ENCODE assay signal across 8 mouse cellular contexts in the genomic region with DNA sequence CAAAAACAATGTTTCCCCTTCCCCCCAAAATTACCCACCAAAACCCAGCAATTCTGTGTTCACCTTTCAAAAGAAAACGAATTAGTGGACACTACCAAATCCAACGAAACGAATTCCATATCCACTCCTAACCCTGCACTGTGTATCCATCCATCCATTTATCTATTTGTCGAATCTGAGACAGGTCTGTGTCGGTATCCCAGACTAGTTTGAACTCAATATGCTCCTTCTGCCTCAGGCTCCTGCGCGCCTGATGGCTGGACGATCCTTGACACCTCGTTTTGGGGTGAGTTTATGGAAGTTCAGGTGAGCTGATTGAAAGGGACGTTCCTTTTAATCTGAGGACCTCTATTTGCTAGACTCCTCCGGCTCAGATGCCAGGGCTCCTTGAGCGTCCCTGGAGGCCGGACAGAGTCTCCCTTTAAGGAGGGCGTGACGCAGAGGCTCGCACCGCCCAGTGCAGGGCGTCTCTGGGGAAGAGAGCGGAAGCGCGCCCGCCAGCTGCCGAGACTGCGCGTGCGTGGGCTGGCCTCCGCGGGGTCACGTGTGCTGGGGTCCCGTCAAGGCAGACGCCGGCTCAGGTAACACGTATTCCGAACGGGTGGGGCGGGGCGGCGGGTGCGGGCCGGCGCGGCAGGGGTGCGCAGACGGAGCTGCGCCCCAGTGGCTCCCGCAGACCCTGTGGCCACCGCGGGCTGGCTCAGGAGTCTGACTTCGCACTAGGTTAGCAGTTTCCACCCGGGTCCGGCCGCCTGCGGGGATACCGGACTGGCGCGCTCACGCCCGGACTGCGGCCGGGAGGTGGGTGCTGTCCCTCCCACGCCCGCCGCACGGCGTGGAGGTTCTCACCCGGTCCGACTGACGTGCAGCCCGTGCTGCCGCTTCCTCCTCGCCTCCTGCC. TPM values are rescaled to one million over a fixed set of nuclear protein-coding genes. Genes with fewer than 3 reads are reported as not detected.
DNase-seq lines count a peak whose midpoint lies in the region; ATAC-seq and TF ChIP-seq lines count a peak whose summit lies in the region.

A gene (plus strand): TSS at position 474 of the 901 bp plus-strand sequence.

- no peaks in the 10 kb centered on the region for H3K27me3 ChIP-seq in hindbrain, embryonic 10.5 days (ENCODE audit: insufficient read depth, poor library complexity, severe bottlenecking)
- H3K27me3 ChIP-seq in lung, postnatal 0 days (replicated peaks; ENCODE audit: insufficient read depth, low read length), result no peaks in the 10 kb centered on the region

- peak; percentile 90 for ATAC-seq in frontal cortex, adult (ENCODE audit: low TSS enrichment)
- ATAC-seq in lung, postnatal 0 days, result peak; percentile 99

- WGBS in hindbrain, embryonic 10.5 days, result 1% methylated on average over 71 of the region's 71 CpGs
- WGBS in lung, postnatal 0 days, result under 1% methylated on average over 64 of the region's 71 CpGs

- H3K27ac ChIP-seq in hindbrain, embryonic 10.5 days, result peak within 1 kb of the TSS; percentile 89
- H3K27ac ChIP-seq in lung, postnatal 0 days (ENCODE audit: low read length), result peak within 1 kb of the TSS; percentile 81

- DNase-seq in MEL-GATA-1-ER (ENCODE audit: extremely low read depth, low read depth), result peak; percentile 77
- DNase-seq in cerebellum, adult 8-10 months, result peak; percentile 84
- peak; percentile 91 for DNase-seq in hindbrain, embryonic 10.5 days (ENCODE audit: low spot score)
- peak; percentile 91 for DNase-seq in layer of hippocampus, adult 9-11 months
- DNase-seq in lung, postnatal 0 days (ENCODE audit: low spot score), result peak; percentile 97
- peak; percentile 87 for DNase-seq in ovary, postnatal 14 days (ENCODE audit: low spot score)
- peak; percentile 95 for DNase-seq in thymus, postnatal 14 days

- H3K9ac ChIP-seq in lung, postnatal 0 days (replicated peaks; ENCODE audit: low read depth), result peak within 1 kb of the TSS; percentile 75

- no peaks in the 10 kb centered on the region for H3K36me3 ChIP-seq in hindbrain, embryonic 10.5 days
- no peaks in the 10 kb centered on the region for H3K36me3 ChIP-seq in lung, postnatal 0 days (ENCODE audit: insufficient read depth, low read length)

- peaks cover 16% of the 10 kb centered on the region for H3K4me1 ChIP-seq in hindbrain, embryonic 10.5 days (replicated peaks)
- H3K4me1 ChIP-seq in lung, postnatal 0 days (ENCODE audit: insufficient read depth, low read depth, low read length), result no peaks in the 10 kb centered on the region

- peak; percentile 59 for TF ChIP-seq CTCF in lung, postnatal 0 days (IDR thresholded peaks at IDR 0.05)

- H3K4me3 ChIP-seq in hindbrain, embryonic 10.5 days, result peak within 1 kb of the TSS; percentile 89
- peak within 1 kb of the TSS; percentile 80 for H3K4me3 ChIP-seq in lung, postnatal 0 days (ENCODE audit: low read depth, low read length)

- H3K9me3 ChIP-seq in hindbrain, embryonic 10.5 days, result no peaks in the 10 kb centered on the region
- H3K9me3 ChIP-seq in lung, postnatal 0 days (ENCODE audit: low read length), result no peaks in the 10 kb centered on the region

- TF ChIP-seq EP300 in lung, postnatal 0 days (IDR thresholded peaks at IDR 0.05), result no peak

- peak within 1 kb of the TSS; percentile 98 for H3K4me2 ChIP-seq in lung, postnatal 0 days (replicated peaks; ENCODE audit: low read depth, low read length)

RNA-seq across cellular contexts. Expression of the gene that starts here (rescaled TPM):
- 23.7 and 23.8 TPM in 2 replicates for polyA plus RNA-seq in hindbrain, embryonic 10.5 days (2016; fragmentation: Nextera tagmentation; extraction: Ambion mirVana)
- polyA plus RNA-seq in lung, postnatal 0 days (2015; fragmentation: Nextera tagmentation; extraction: Ambion mirVana), result 9.3 and 9.6 TPM in 2 replicates

Comparison
In these comparisons a context has a peak if more than half of its experiments do, and no peak if none do; other contexts are left out.
1. Peak in every context shown above with its lines: DNase-seq, ATAC-seq, H3K4me3 ChIP-seq and H3K27ac ChIP-seq.